Mouse (Mus musculus): Measurements from ENCODE around the gene 9430038I01Rik.

9430038I01Rik gene

DNA sequence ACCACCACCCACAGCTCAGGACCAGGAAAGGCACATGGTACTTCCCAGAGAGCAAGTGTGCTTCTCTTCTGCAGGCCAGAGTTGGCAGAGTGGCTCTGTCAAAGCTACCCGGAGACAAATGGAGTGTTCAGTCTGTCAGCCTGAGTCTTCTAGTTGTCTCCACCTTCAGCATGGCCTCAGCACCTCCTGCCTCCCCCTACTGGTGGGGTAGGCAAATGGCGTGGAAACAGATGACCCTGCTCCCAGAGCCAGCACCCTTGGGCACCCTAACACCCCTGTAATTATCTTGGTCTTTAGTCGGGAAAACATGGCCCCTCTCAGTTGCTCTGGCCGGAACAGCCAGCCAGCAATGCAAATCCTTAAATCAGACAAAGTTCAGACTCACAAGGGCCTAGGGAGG is 43.8 kb downstream of the 9430038I01Rik start:
- no peak for DNase-seq (ENCODE audit: low read depth, low spot score)

DNA sequence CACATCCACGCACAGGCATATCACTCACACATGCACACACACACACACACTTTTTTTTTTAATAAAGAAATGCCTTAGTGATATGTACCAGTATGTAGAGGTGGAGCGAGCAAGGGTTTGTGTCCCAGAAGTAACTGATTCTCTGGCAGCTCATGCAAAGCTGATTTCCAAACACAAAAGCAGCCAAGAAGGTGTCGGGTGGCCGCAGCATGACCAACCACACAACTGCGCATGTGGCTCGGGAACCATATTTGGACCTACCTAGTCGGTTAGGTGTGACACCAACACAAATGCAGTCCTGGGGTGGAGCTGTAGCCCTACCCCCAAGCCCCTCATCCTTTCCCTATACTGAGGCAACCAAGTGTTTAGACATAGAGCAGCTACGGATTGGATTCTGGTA is 45.5 kb downstream of the 9430038I01Rik start:
- no peak for DNase-seq (ENCODE audit: low read depth, low spot score)

DNA sequence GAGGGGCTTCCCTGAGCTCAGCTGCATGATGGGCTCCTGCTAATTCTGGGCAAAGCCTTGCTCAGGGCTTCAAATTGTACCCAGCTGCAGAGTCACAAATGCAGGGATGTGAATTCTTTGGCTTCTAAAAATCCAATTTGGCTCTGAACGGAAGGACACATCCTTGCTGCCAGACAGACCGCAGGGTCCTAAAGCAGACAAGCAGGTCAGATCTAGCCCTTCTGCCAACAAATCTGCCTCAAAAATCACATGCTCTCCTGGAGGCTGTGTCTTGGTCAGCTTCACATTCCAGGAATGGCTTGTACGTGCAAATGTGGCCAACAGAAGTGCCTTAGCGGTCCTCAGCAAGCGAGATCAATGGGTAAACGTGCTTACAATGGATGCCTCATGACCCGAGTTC is 46.0 kb downstream of the 9430038I01Rik start:
- DNase-seq (ENCODE audit: low read depth, low spot score): no peak

DNA sequence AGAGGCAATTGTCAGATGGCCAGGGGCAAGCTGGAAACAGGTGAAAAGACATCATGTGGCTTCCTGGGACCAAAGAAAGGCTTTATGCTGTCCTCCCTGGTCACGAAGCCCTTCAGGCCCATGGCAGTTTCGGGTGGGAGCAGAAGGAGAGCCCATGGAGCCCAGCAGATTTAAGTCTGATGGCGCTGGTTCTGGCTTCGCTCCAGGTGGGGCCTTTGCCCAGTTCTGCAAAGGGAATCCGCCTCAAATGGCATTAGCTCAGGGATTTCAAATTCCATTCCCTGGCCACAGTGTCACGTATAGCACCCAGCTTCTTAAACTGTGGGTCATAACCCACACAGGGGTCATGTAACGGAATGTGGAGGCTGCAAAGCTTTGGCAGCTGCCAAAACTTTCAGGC is 63.7 kb downstream of the 9430038I01Rik start:
- DNase-seq (ENCODE audit: low read depth, low spot score): no peak

DNA sequence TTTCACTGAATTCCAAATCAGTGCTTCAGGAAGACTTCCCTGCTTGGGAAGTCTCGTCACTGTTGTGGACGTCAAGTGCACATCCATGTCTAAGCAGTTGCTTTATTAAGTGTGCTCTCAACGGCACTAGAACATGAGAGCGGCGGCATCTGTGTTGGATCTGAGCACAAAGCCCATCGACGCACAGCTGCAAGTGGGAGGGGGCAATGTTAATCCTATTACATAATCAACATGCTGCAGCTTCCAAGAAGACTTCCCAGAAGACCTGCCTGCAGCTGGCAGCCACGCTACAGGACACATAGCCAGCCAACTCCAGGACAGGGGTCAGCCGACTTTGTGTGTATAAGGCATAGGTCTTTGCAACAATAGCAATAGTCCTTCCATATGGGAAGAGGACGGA is 64.5 kb downstream of the 9430038I01Rik start:
- no peak for DNase-seq (ENCODE audit: low read depth, low spot score)

DNA sequence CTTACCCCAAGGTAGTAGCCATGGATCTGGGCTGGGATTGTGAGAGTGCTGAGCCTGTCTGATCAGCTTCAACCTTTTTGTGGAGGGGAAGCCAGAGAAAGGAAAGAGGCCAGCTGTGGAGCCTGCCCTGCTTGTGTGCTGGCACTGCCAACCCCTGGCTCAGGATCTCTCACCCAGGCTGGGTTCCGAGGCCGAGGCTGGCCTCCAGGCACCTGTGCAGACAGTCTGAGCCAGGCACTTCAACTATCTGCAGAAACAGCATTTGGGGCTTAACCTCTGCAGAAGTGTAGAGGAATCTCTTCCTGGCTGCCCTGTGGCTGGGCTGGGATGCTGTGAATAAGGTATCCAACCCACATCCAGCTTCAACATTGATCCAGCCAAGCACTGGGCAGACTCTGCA is 76.6 kb downstream of the 9430038I01Rik start:
- DNase-seq (ENCODE audit: low read depth, low spot score): no peak
